Mouse (Mus musculus): ENCODE results near the gene Chst15. TPM values are rescaled to one million over a fixed set of nuclear protein-coding genes. Genes with fewer than 3 reads are reported as not detected.

The Chst15 gene
- polyA plus RNA-seq (2012; ENCODE audit: low replicate concordance) = 1.8 and 2.8 TPM in 2 replicates

GRCm38 (mm10) chr7:132317036-132317541 is at the start of gene Chst15:
Gene Chst15, minus strand, starts transcription at chr7:132317228.

Other genes starting within 250 kb of the Chst15 start
- not detected in 2 replicates for gene Cpxm2, start 162.5 kb downstream of the Chst15 start, polyA plus RNA-seq (2012; ENCODE audit: low replicate concordance)